Mouse (Mus musculus) erythroblast, embryonic 14.5 days (primary cell): ENCODE data around the gene Scn5a. TPM values are rescaled to one million over a fixed set of nuclear protein-coding genes. Genes with fewer than 3 reads are reported as not detected.

Experiments used
- H3K27me3 ChIP-seq: 2 replicates; pipeline ENCODE4 v1.6.1; 2012; ENCODE audit warnings: inconsistent platforms; ENCODE audit not compliant: control insufficient read depth
- H3K36me3 ChIP-seq: 2 replicates; pipeline ENCODE4 v1.6.1; 2012; ENCODE audit warnings: mild to moderate bottlenecking, inconsistent platforms; ENCODE audit not compliant: control insufficient read depth
- H3K4me1 ChIP-seq: 2 replicates; pipeline ENCODE4 v1.6.1; 2012; ENCODE audit warnings: inconsistent platforms; ENCODE audit not compliant: control insufficient read depth
- H3K4me3 ChIP-seq: replicated peaks from 2 replicates; pipeline ENCODE3; 2012; ENCODE audit warnings: moderate library complexity, mild to moderate bottlenecking, inconsistent platforms
- H3K9me3 ChIP-seq: 2 replicates; pipeline ENCODE4 v1.6.1; 2012; ENCODE audit warnings: low read length, inconsistent platforms, mixed read lengths; ENCODE audit not compliant: control insufficient read depth
- GATA1 ChIP-seq: IDR thresholded peaks from 2 replicates; pipeline ENCODE4 v1.6.1; 2012; ENCODE audit warnings: low read length, inconsistent platforms, mixed read lengths
- TAL1 ChIP-seq: IDR thresholded peaks from 3 replicates; pipeline ENCODE4 v1.6.1; 2012; ENCODE audit warnings: low read length, inconsistent platforms, mixed read lengths
- polyA plus RNA-seq: library from polyadenylated mRNA; stranded (reverse); fragments of >175 nt; gene quantifications from 2 replicates; pipeline ENCODE4 v1.2.3, GENCODE M21; 2012

Scn5a gene
- polyA plus RNA-seq, 1 experiment: not detected

DNA sequence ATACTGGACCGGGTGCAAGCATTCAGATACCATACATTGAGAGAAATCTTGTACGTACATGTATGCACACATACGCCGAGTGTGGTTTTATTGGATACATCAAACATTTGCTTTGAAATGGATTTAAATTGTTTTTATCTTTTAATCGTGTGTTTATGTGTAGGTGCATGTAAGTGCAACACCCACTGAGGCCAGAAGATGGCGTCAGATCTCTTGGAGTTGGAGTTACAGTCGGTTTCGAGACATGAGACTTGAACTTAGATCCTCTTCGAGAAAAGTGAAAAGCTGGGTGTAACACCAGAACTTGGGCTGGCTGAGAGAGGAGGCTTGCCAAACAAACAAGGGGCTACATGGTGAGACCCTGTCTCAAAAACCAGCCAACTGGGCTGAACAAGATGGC is 75.2 kb downstream of the Scn5a start:
- TF ChIP-seq GATA1: no peak
- Histone ChIP-seq H3K9me3 (peaks cover 4% of the 10 kb centered on the region), H3K36me3 (no peaks in the 10 kb centered on the region), H3K4me3 (no peak overlapping the region), H3K4me1 (no peaks in the 10 kb centered on the region), H3K27me3 (no peaks in the 10 kb centered on the region)

- Histone ChIP-seq H3K9me3 (no peaks in the 10 kb centered on the region), H3K4me3 (no peak overlapping the region), H3K4me1 (no peaks in the 10 kb centered on the region), H3K36me3 (no peaks in the 10 kb centered on the region), H3K27me3 (no peaks in the 10 kb centered on the region)
- no peak for TF ChIP-seq GATA1
- TF ChIP-seq TAL1: no peak
These were observed 79.9 kb downstream of the Scn5a start for GRCm38 (mm10) chr9:119498885-119499284.

- H3K9me3 ChIP-seq: no peaks in the 10 kb centered on the region
- no peaks in the 10 kb centered on the region for H3K36me3 ChIP-seq
These were observed 80.6 kb downstream of the Scn5a start for GRCm38 (mm10) chr9:119498247-119498607.

GRCm38 (mm10) chr9:119497546-119498246 is 81.1 kb downstream of the Scn5a start:
- Histone ChIP-seq H3K9me3 (no peaks in the 10 kb centered on the region), H3K4me3 (no peak overlapping the region), H3K4me1 (no peaks in the 10 kb centered on the region)

More at GRCm38 (mm10) chr9:119498247-119498607, 80.6 kb downstream of the Scn5a start:
- Histone ChIP-seq H3K4me1 (no peaks in the 10 kb centered on the region), H3K27me3 (no peaks in the 10 kb centered on the region), H3K4me3 (no peak overlapping the region)
- TF ChIP-seq TAL1: no peak
- TF ChIP-seq GATA1: no peak

GRCm38 (mm10) chr9:119496960-119497359 is 81.9 kb downstream of the Scn5a start:
- Histone ChIP-seq H3K27me3 (no peaks in the 10 kb centered on the region), H3K9me3 (no peaks in the 10 kb centered on the region), H3K4me1 (no peaks in the 10 kb centered on the region), H3K4me3 (no peak overlapping the region), H3K36me3 (no peaks in the 10 kb centered on the region)
- no peak for TF ChIP-seq GATA1
- no peak for TF ChIP-seq TAL1

More at GRCm38 (mm10) chr9:119497546-119498246, 81.1 kb downstream of the Scn5a start:
- TF ChIP-seq TAL1 (no peak), GATA1 (no peak)
- no peaks in the 10 kb centered on the region for H3K27me3 ChIP-seq
- no peaks in the 10 kb centered on the region for H3K36me3 ChIP-seq

DNA sequence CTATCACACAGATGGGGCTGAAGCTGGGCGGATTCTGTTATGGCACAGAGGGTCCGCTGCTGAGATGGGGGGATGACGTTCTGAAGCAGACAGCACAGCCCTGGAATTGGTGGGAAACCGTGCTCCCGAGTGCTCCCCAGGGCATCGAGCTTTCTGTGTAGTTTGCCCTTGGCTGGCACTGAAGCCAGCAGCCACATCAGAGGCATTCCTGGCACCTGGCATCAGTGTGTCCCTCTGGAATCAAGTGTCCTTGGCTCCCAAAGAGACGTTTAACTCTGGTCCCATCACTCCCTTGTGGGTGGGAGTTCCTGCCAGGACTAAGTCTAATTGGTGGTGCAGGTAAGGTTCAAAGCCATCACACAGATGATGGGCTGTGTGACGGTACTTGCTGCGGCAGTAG is 82.5 kb downstream of the Scn5a start:
- H3K4me3 ChIP-seq: no peak overlapping the region
- no peaks in the 10 kb centered on the region for H3K36me3 ChIP-seq
- TF ChIP-seq TAL1 (no peak), GATA1 (no peak)

GRCm38 (mm10) chr9:119484868-119485267 is 93.9 kb downstream of the Scn5a start:
- H3K4me1 ChIP-seq: no peaks in the 10 kb centered on the region
- H3K27me3 ChIP-seq: no peaks in the 10 kb centered on the region

More for the DNA sequence above, 82.5 kb downstream of the Scn5a start:
- no peaks in the 10 kb centered on the region for H3K27me3 ChIP-seq
- H3K4me1 ChIP-seq: no peaks in the 10 kb centered on the region
- H3K9me3 ChIP-seq: no peaks in the 10 kb centered on the region

GRCm38 (mm10) chr9:119484420-119484819 is 94.4 kb downstream of the Scn5a start:
- TF ChIP-seq TAL1 (no peak), GATA1 (no peak)
- no peaks in the 10 kb centered on the region for H3K36me3 ChIP-seq
- H3K9me3 ChIP-seq: 0 out of 2 replicates have a peak, but pooled peaks cover 3% of the 10 kb centered on the region

More at GRCm38 (mm10) chr9:119484868-119485267, 93.9 kb downstream of the Scn5a start:
- Histone ChIP-seq H3K4me3 (no peak overlapping the region), H3K9me3 (0 out of 2 replicates have a peak, but pooled peaks cover 3% of the 10 kb centered on the region), H3K36me3 (no peaks in the 10 kb centered on the region)
- TF ChIP-seq TAL1: no peak
- no peak for TF ChIP-seq GATA1

DNA sequence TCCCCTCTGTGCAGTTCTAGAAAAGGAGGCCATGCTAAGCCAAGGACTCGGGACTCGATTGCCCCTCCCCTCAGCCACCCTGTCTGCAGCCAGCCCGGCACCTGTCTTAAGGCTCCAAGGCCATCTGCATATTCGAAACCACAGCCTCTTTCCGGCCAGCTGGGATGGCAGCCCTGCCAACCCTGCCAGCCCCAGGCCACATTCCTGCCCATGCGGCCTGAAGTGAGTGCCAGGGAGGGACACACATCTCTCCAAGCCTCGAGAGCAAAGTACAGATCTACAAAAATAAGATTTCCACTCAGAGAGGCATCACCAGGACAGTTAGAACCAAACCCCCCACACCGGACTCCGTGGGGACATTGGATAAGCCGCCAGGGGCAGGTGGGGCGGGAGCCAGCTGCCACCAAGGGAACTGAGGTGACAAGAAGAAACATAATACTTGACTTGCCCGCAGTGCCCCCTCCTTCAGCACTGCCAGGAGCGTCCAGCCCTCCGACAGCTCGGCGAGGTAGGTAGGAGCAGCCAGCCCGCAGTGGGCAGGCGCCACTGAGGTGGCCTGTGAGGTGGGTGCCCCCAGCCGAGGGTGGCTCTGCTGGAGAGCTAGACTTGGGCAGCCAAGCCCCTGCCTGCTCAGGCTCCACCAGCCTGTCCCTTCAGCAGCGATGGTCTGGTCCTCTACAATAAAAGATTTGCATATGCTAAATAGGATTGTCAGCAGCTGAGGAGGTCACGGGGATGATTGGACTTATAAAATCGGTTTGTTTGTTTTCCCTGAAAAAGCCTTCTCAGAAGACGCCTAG is 95.1 kb downstream of the Scn5a start:
- Histone ChIP-seq H3K27me3 (no peaks in the 10 kb centered on the region), H3K4me1 (no peaks in the 10 kb centered on the region), H3K36me3 (no peaks in the 10 kb centered on the region), H3K9me3 (0 out of 2 replicates have a peak, but pooled peaks cover 3% of the 10 kb centered on the region), H3K4me3 (no peak overlapping the region)
- TF ChIP-seq GATA1: no peak
- TF ChIP-seq TAL1: no peak

More at GRCm38 (mm10) chr9:119484420-119484819, 94.4 kb downstream of the Scn5a start:
- H3K4me1 ChIP-seq: no peaks in the 10 kb centered on the region
- H3K27me3 ChIP-seq: no peaks in the 10 kb centered on the region
- H3K4me3 ChIP-seq: no peak overlapping the region
